Mouse (Mus musculus): ENCODE results near the gene Eea1. TPM values are rescaled to one million over a fixed set of nuclear protein-coding genes. Genes with fewer than 3 reads are reported as not detected.
A peak's percentile ranks its signal among the peaks of the same experiment; 100 is the strongest.

Eea1 gene
- polyA plus RNA-seq (2012; rRNA removed), result 8.7 and 12.5 TPM in 2 replicates

DNA sequence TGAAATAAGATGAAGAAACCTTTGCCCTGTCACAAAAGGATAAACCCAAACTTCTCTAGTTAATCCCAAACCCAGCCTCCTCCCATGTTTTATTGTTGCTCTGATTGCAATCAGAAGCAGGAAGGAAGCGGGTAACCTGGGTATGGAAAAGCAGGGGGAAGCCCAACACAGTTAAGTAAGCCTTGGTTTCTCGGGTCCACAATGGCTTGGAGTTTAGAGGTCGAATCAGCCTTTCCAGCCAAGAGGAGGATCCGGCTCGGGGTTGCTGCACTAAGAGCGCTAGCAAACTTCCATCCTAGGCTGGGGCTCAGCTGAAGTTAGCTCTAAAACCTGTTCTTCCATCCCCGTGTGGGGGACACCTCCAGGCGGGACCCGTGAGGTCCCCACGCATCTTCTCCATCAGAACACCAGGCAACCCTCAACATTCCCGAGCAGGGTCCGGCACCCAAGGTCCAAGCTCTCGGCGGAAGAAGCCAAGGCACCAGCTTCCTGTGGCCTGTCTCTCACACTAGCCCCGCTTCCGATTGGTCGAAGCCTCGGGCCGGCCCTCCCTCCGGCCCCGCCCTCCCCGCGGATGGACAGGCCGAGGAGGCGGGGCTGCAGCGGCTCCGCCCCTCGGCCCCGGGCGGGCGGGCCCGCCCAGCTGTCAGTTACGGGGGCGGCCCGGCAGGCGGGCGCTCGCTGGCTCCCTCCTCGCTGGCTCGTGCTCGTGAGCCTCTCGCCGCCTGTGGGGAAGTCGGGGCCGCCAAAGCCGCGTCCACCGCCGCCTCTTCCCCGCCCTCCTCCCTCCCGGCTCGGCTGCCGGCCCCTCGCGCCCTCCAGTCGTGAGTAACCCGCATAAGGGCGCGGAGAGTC is at the start of gene Eea1:
Gene Eea1, plus strand, starts transcription at position 605 of the 855 bp plus-strand sequence.
- TF ChIP-seq POLR2A (IDR thresholded peaks at IDR 0.05; ENCODE audit: borderline replicate concordance, extremely low read depth, insufficient read depth, insufficient read length, poor library complexity, severe bottlenecking) (peak; percentile 69), CTCF (IDR thresholded peaks at IDR 0.05; ENCODE audit: borderline replicate concordance, extremely low read depth, insufficient read depth, insufficient read length) (no peak)
- DNase-seq (ENCODE audit: low read depth), result peak; percentile 97

DNA sequence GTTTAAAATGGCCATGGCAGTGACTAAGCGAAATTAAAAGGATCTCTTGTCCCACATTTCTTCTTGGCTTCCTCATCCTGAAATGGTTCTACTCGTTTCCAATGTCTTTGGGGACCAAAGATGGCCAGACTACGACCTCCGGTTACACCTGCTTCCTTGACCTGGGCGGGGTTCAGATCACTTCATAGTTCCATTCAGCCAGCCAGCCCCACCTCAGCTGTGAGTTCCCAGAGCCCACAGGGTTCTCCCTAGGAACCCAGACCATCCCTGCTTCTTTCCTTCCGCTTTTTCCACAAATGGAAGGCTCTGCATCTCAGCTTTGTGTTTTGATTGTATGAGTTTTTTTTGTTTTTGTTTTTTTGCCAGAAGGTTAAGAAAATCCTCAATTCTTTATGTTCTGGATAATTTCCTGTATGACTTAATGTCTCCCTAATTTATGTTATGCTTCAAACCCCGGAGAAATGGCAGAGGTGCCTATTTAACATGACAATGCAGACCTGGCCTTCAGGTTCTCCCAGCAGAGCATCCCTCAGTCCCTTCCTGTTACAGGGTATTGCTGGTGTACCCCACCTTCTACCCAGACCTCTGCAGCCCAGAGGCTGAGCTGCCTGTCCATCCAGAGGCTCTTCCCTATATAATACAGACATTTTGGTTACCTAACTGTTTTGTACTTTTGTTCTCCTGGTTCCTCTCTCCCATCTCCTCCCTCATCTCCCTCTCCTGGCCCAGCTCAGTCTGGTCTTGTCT is 49.1 kb upstream of the Eea1 start:
- no peak for DNase-seq (ENCODE audit: low read depth)
- TF ChIP-seq POLR2A (IDR thresholded peaks at IDR 0.05; ENCODE audit: borderline replicate concordance, extremely low read depth, insufficient read depth, insufficient read length, poor library complexity, severe bottlenecking) (no peak), CTCF (IDR thresholded peaks at IDR 0.05; ENCODE audit: borderline replicate concordance, extremely low read depth, insufficient read depth, insufficient read length) (no peak)

DNA sequence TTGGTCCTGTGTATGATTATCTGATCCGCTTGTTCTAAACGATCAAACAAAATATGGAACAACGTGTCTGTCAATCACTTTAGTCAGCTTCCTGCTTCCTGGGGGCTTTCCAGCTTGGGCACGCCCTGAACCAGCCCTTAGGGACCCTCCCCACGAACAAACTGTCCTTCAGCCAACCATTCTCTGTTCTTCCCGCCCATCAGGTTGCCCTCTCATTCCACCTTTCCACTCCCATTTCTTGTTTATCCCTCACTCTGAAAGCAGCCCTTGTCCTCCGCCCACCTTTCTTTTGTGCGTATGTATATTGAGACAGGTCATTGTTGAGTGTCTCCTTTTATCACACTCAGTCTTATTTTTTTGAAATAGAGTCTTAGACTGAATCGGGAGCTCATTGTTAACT is 48.3 kb upstream of the Eea1 start:
- TF ChIP-seq POLR2A (IDR thresholded peaks at IDR 0.05; ENCODE audit: borderline replicate concordance, extremely low read depth, insufficient read depth, insufficient read length, poor library complexity, severe bottlenecking), result no peak
- TF ChIP-seq CTCF (IDR thresholded peaks at IDR 0.05; ENCODE audit: borderline replicate concordance, extremely low read depth, insufficient read depth, insufficient read length), result no peak
- DNase-seq (ENCODE audit: low read depth), result no peak

DNA sequence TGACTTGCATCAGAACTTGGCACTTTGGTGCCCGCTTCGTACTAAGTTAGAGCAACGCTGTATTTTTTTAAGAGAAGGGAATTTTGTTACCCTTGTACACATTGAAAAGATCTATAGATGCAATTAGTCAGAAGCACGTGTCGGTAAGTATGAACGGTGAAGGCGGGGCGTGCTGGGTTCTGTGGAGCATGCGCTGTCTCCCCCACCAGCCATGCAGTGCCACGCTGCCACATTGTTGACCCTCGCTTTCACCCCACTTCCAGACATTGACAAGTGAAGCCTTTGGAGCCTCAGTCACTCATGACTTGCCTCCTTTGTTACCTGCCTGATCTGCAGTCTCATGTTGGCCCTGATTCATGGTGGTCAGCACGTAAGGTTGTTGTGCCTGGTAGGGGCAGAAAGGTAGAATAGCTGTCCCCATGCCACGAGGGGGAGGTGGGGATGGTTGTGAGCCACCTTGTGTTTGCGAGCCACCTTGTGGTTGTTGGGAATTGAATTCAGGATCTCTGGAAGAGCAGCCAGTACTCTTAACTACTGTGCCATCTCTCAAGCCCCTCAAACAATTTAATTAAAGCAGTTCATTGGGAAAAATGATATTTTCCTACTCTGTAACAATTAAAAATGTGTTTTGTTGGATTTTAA is 47.0 kb upstream of the Eea1 start:
- no peak for TF ChIP-seq POLR2A (IDR thresholded peaks at IDR 0.05; ENCODE audit: borderline replicate concordance, extremely low read depth, insufficient read depth, insufficient read length, poor library complexity, severe bottlenecking)
- TF ChIP-seq CTCF (IDR thresholded peaks at IDR 0.05; ENCODE audit: borderline replicate concordance, extremely low read depth, insufficient read depth, insufficient read length), result no peak; the same call in 1 of the 2 replicates
- DNase-seq (ENCODE audit: low read depth), result peak; percentile 9

DNA sequence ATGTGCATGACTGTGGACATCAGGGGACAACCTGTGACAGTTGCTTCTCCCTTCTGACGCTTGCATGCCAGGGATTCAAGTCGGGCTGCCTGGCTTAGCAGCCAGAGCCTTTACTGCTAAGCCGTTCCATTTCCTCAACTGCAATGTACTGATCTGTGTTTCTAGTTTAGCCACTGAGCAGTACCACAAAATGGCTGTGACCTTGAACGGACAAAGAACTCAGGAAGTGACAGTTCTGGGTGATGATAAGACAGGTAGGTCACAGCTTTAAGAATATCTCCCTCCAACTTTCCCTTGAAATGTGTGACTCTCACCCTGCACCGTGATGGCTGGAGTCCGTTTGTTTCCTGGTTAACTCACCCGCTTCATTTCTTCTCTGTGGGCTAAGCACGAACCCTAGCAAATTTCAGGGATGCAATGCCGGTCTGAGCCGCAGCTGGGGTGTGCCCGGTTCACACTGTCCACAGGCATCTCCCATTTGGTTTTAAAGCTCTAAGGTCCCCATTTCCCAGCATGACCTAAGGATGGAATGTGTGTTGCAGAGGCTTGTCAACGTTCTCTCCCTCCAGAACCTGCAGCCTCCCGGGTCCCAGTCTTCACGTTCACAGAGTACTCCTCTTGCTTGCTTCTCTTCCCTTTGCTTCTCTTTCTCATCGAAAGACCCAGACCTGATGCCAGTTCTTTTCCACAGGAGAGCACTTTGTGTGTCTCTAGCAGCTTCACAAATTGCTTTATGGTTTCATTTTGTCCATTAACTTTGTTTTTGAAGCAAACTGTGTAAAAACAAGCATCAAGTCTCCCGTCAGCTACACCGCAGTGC is 46.2 kb upstream of the Eea1 start:
- no peak for TF ChIP-seq CTCF (IDR thresholded peaks at IDR 0.05; ENCODE audit: borderline replicate concordance, extremely low read depth, insufficient read depth, insufficient read length)
- TF ChIP-seq POLR2A (IDR thresholded peaks at IDR 0.05; ENCODE audit: borderline replicate concordance, extremely low read depth, insufficient read depth, insufficient read length, poor library complexity, severe bottlenecking), result no peak
- DNase-seq (ENCODE audit: low read depth), result peak; percentile 13

DNA sequence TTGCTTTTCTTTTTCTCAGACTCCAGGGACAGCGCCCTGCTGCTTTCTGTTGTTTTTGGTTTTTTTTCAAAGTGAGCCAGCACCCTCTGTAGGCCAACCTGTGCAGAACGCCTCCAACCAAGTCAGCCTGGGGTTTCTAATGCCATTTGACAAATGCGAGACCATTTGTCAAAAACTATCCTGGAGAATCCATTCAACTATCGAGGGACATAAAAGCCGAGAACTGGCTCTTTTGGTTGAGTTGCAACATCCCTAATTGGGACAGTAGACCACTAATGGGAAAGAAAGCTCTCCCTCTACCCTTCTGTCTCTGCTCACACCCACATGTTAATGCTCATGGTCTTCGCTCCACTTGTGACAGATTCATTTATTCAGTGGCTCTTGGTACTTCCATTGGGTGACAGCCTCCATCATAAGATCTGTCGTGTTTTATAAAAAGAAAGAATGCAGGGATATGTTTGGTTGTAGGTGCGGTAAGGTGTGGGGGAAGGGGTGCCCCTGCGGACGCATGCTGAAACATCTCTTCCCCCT is 45.5 kb upstream of the Eea1 start:
- peak; percentile 89 for DNase-seq (ENCODE audit: low read depth)
- TF ChIP-seq CTCF (IDR thresholded peaks at IDR 0.05; ENCODE audit: borderline replicate concordance, extremely low read depth, insufficient read depth, insufficient read length) (peak; percentile 86), POLR2A (IDR thresholded peaks at IDR 0.05; ENCODE audit: borderline replicate concordance, extremely low read depth, insufficient read depth, insufficient read length, poor library complexity, severe bottlenecking) (no peak)

DNA sequence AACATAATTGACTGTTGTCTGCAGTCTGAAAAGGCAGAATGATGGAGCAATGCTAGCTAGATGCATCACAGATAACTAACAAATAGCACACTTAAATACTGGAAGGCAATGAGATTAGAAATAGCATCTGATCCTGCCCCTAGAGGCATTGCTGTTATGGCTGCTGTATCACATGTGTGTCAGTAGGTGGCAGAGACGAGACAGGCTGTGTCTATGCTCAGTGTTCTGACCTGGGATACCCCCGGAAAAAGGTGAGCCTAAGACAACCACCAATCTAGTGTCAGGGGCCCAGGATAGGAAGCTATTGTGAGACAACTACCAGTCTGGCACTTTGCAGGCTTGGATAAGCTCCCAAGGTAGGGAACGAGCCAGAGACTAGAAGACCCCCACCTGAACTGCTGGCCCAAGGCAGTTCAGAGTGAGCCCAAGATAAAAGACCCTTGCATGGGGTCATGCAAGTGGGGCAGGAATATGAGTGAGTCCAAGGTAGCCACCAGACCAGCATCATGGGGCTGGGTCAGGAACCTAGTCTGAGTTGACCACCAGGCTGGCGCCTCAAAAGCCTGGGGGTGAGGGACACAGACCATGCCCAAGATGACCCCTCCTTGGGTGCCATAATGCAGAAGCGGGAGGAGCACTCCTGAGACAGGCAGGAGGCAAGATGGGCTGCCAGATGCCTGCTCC is 41.8 kb upstream of the Eea1 start:
- peak; percentile 56 for DNase-seq (ENCODE audit: low read depth)
- TF ChIP-seq POLR2A (IDR thresholded peaks at IDR 0.05; ENCODE audit: borderline replicate concordance, extremely low read depth, insufficient read depth, insufficient read length, poor library complexity, severe bottlenecking) (no peak), CTCF (IDR thresholded peaks at IDR 0.05; ENCODE audit: borderline replicate concordance, extremely low read depth, insufficient read depth, insufficient read length) (peak; percentile 57; the same call in 1 of the 2 replicates)

DNA sequence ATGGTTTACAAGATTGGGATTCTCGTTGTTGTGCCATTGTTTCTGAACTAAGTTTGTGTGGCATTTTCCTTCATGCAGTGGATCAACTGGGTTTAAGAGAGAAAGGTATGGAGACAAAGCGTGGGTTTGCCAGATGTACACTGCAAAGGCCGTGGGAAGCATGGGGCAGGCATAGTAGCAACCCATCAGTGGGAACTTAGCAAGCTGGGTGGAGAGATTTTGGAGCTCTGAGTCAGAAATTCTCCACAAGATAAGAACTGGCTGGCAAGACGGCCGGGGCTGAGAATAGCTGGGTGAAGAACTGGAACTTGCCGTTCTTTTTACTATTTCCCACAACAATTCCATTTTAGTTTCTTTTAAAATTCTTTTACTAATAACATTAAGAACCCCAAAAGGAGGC is 35.8 kb upstream of the Eea1 start:
- no peak for DNase-seq (ENCODE audit: low read depth)
- TF ChIP-seq CTCF (IDR thresholded peaks at IDR 0.05; ENCODE audit: borderline replicate concordance, extremely low read depth, insufficient read depth, insufficient read length), result no peak
- TF ChIP-seq POLR2A (IDR thresholded peaks at IDR 0.05; ENCODE audit: borderline replicate concordance, extremely low read depth, insufficient read depth, insufficient read length, poor library complexity, severe bottlenecking), result no peak

DNA sequence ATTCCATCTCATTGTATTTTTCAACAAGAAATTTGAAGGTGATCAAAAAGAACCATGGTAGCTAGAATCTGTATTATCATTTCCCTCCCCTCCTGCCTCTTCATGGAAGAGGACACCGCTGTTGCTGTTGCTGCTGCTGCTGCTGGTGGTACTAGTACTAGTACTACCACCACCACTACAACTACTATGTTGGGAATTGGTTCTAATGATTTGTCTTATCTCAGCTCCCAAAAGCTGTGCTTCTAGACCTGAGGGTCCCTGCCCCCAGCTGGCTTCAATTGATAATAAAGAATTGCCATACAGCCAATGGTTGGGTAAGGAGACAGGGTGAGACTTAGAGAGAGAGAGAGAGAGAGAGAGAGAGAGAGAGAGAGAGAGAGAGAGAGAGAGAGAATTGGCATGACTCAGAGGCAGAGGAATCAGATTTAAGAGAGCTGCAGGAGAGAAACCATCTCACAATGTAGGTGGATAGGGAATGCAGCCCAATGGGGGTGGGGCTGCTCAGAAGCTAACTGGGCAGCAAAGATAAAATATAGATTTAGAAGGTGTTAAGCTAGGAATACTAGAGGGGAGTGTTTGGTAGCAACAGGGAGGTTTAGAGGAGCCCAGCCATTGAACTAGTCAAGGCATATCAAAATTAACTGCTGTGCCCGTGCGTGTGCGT is 31.1 kb upstream of the Eea1 start:
- no peak for DNase-seq (ENCODE audit: low read depth)
- TF ChIP-seq POLR2A (IDR thresholded peaks at IDR 0.05; ENCODE audit: borderline replicate concordance, extremely low read depth, insufficient read depth, insufficient read length, poor library complexity, severe bottlenecking), result no peak
- no peak for TF ChIP-seq CTCF (IDR thresholded peaks at IDR 0.05; ENCODE audit: borderline replicate concordance, extremely low read depth, insufficient read depth, insufficient read length)

All from brain, embryonic 14.5 days (tissue).